Mouse (Mus musculus) C2C12 (cell line): ENCODE measurements around the gene Col23a1.

Experiments
- CTCF ChIP-seq: IDR thresholded peaks from one replicate; pipeline ENCODE4 v1.5.1; 2011; ENCODE audit not compliant: control insufficient read depth, insufficient read depth, insufficient read length
- FOSL1 ChIP-seq: IDR thresholded peaks from one replicate; pipeline ENCODE4 v1.8.0; 2011; ENCODE audit warnings: mild to moderate bottlenecking, low read length; ENCODE audit not compliant: poor library complexity, insufficient read depth, severe bottlenecking
- USF1 ChIP-seq: IDR thresholded peaks from one replicate; pipeline ENCODE4 v1.6.1; 2011; ENCODE audit warnings: low read depth, mild to moderate bottlenecking, control low read depth, moderate library complexity

GRCm38 (mm10) chr11:51290066-51290955, 591 bp downstream of the Col23a1 start:
- TF ChIP-seq CTCF: peak; percentile 23
- no peak for TF ChIP-seq USF1
- TF ChIP-seq FOSL1: no peak
